Mouse (Mus musculus) embryonic facial prominence, embryonic 10.5 days (tissue): ENCODE measurements around the gene Ulk4. TPM values are rescaled to one million over a fixed set of nuclear protein-coding genes. Genes with fewer than 3 reads are reported as not detected.

ENCODE experiments used
- DNase-seq: peaks from one replicate; pipeline ENCODE4 v3.0.0-alpha.2; 2017; ENCODE audit warnings: low spot score
- H3K27ac ChIP-seq: fragments of 300-500 bp; sonication (generic); replicated peaks from 2 replicates; pipeline ENCODE4 v1.5.1; 2016; ENCODE audit warnings: mild to moderate bottlenecking
- H3K27me3 ChIP-seq: fragments of 300-500 bp; sonication (generic); replicated peaks from 2 replicates; pipeline ENCODE4 v1.6.1; 2016; ENCODE audit warnings: low read depth, mild to moderate bottlenecking; ENCODE audit not compliant: poor library complexity, severe bottlenecking
- H3K36me3 ChIP-seq: fragments of 300-500 bp; sonication (generic); replicated peaks from 2 replicates; pipeline ENCODE4 v1.6.1; 2016; ENCODE audit warnings: mild to moderate bottlenecking, moderate library complexity
- H3K4me1 ChIP-seq: fragments of 300-500 bp; sonication (generic); 2 replicates; pipeline ENCODE4 v1.6.1; 2016
- H3K4me3 ChIP-seq: fragments of 300-500 bp; sonication (generic); 2 replicates; pipeline ENCODE4 v1.5.1; 2016; ENCODE audit warnings: mild to moderate bottlenecking, moderate library complexity
- H3K9me3 ChIP-seq: fragments of 300-500 bp; sonication (generic); 2 replicates; pipeline ENCODE4 v1.6.1; 2016; ENCODE audit warnings: mild to moderate bottlenecking
- WGBS: fragments of 180-500 bp; shearing (Covaris S2); methylation state at CpG from one replicate; pipeline ENCODE4 v1.1.7; 2016; 5-methylcytosine and 5-hydroxymethylcytosine counted together
- polyA plus RNA-seq: library from polyadenylated mRNA; unstranded; fragments of >200 nt; fragmentation: Nextera tagmentation; extraction: Ambion mirVana; gene quantifications from 2 replicates; pipeline ENCODE4 v1.2.1, GENCODE M21; 2016

Ulk4 gene
- polyA plus RNA-seq, 1 experiment from 2014 or later: 140 TPM

DNA sequence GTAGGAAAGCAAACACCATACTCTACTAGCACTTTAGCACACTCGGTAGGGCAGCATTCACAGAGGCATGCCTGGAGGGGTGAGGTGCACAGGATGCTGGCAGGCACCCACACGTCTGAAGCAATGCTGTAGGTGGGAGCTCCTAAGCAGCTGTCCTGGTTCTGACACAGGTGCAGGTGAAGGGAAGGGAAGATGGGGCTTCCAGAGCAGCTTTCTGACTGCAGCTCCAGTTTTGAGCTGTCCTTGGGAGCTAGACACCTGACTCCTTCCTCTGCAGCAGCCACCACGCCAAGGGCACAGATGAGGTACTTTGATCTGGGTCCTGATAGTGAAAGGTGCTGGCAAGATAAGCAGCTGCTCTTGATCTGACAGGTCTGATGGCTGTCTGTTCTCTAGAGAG lies 315.5 kb downstream of the Ulk4 start:
- Histone ChIP-seq H3K4me1 (0 out of 2 replicates have a peak, but pooled peaks cover 4% of the 10 kb centered on the region), H3K9me3 (no peaks in the 10 kb centered on the region), H3K4me3 (no peak overlapping the region), H3K27ac (no peak overlapping the region), H3K36me3 (peaks cover 100% of the 10 kb centered on the region), H3K27me3 (no peaks in the 10 kb centered on the region)
- WGBS: 81% methylated on average over 3 of the region's 3 CpGs
- DNase-seq: no peak

GRCm38 (mm10) chr9:120960611-120961010 lies 316.4 kb downstream of the Ulk4 start:
- no peak for DNase-seq
- Histone ChIP-seq H3K27me3 (no peaks in the 10 kb centered on the region), H3K4me1 (0 out of 2 replicates have a peak, but pooled peaks cover 4% of the 10 kb centered on the region), H3K9me3 (no peaks in the 10 kb centered on the region), H3K27ac (no peak overlapping the region), H3K36me3 (peaks cover 100% of the 10 kb centered on the region), H3K4me3 (no peak overlapping the region)
- 88% methylated on average over 4 of the region's 4 CpGs for WGBS

DNA sequence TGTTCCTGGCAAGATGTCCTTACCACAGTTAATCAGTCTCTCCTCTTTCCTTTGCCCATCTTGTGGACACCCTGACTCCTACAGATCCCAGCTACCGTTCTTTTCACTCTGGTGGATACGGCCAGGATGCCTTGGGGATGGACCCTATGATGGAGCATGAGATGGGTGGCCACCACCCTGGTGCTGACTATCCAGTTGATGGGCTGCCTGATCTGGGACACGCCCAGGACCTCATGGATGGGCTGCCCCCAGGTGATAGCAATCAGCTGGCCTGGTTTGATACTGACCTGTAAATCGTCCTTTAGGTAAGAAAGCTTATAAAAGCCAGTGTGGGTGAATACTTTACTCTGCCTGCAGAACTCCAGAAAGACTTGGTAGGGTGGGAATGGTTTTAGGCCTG lies 317.8 kb downstream of the Ulk4 start:
- Histone ChIP-seq H3K9me3 (no peaks in the 10 kb centered on the region), H3K27ac (no peak overlapping the region), H3K4me1 (0 out of 2 replicates have a peak, but pooled peaks cover 4% of the 10 kb centered on the region), H3K27me3 (no peaks in the 10 kb centered on the region), H3K4me3 (no peak overlapping the region), H3K36me3 (peaks cover 100% of the 10 kb centered on the region)
- 85% methylated on average over 4 of the region's 4 CpGs for WGBS
- DNase-seq: no peak

GRCm38 (mm10) chr9:120958560-120958959 lies 318.4 kb downstream of the Ulk4 start:
- DNase-seq: no peak
- Histone ChIP-seq H3K4me3 (no peak overlapping the region), H3K4me1 (0 out of 2 replicates have a peak, but pooled peaks cover 4% of the 10 kb centered on the region), H3K27me3 (no peaks in the 10 kb centered on the region), H3K9me3 (no peaks in the 10 kb centered on the region), H3K27ac (no peak overlapping the region), H3K36me3 (peaks cover 100% of the 10 kb centered on the region)
- 94% methylated on average over 6 of the region's 6 CpGs for WGBS

DNA sequence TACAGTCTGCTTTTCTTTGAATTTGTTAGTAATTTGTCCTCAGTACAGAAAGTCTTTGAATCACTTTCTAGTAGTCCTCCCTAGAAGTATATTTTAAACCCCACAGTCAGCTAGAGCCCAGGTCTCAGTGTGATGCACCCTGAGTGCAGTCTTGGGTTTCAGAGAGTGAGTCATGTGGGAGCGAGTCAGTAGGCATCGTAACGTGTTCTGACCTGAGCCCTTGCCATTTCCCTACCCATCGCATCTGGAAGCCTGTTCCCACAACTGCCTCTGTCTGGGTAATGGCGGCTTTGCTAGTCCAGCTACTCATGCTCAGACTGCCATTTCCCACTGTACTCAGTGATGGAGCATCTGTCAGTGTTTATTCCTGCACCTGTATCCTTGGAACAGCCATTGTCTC lies 318.9 kb downstream of the Ulk4 start:
- Histone ChIP-seq H3K9me3 (no peaks in the 10 kb centered on the region), H3K27me3 (no peaks in the 10 kb centered on the region), H3K4me3 (no peak overlapping the region), H3K4me1 (0 out of 2 replicates have a peak, but pooled peaks cover 4% of the 10 kb centered on the region), H3K27ac (no peak overlapping the region), H3K36me3 (peaks cover 100% of the 10 kb centered on the region)
- WGBS: 95% methylated on average over 5 of the region's 5 CpGs
- no peak for DNase-seq

DNA sequence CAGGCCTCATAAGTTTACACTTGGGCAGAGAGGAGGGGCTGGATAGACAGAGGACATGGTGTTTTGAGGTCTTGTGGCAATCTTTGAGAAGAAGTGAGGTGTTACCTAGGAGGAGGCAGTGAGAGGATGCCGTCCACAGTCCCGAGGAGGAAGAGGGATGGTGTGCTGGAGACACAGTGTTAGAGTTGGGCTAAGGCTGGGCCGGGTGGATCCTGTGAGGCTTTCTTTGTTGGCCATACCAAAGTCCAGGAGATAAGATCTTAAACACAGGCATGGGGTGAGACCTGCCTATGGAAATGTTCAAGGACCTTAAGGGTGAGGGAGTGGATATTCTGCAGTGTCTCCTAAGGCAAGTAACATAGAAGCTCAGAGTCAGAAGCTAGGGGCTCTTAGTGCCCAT lies 325.1 kb downstream of the Ulk4 start:
- Histone ChIP-seq H3K4me1 (peaks cover 10% of the 10 kb centered on the region; the same call in 1 of the 2 replicates), H3K36me3 (peaks cover 78% of the 10 kb centered on the region), H3K4me3 (no peak overlapping the region), H3K27ac (no peak overlapping the region), H3K27me3 (no peaks in the 10 kb centered on the region), H3K9me3 (no peaks in the 10 kb centered on the region)
- DNase-seq: no peak
- 93% methylated on average over 3 of the region's 3 CpGs for WGBS

DNA sequence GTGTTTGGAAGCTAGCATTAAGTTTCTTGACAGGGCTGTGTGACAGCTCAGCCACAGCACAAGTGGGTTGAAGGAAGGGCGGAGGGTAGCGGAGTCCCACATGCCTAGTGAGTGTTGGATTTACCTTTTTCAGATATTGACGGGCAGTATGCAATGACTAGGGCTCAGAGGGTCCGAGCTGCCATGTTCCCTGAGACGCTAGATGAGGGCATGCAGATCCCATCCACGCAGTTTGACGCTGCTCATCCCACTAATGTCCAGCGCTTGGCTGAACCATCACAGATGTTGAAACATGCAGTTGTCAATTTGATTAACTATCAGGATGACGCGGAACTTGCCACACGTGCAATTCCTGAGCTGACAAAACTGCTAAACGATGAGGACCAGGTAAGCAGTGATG lies 326.2 kb downstream of the Ulk4 start:
- peaks cover 66% of the 10 kb centered on the region for H3K36me3 ChIP-seq
- DNase-seq: no peak
- H3K4me1 ChIP-seq: peaks cover 13% of the 10 kb centered on the region; the same call in 1 of the 2 replicates
- WGBS: 94% methylated on average over 12 of the region's 12 CpGs
- no peak overlapping the region for H3K27ac ChIP-seq
- no peaks in the 10 kb centered on the region for H3K27me3 ChIP-seq
- H3K4me3 ChIP-seq: no peak overlapping the region
- no peaks in the 10 kb centered on the region for H3K9me3 ChIP-seq

DNA sequence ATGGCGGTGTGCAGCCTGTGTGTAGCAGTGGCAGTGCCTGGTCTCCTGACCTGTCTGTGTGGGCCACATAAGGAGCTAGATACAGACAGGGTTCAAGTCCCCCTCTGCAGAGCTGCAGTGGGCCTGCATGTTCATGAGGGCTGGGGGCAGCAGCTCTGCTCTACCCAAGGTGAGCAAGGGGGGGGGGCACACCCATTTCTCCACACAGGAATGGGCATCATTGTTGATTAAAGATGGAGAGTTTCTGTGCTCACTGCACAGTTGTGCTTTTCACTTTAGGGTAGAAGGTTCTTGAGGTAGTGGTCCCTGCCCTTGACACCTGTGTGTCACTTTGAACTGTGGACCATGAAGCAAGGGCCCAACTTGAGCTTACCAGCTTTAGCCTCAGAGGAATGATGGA lies 328.2 kb downstream of the Ulk4 start:
- no peak for DNase-seq
- Histone ChIP-seq H3K27ac (no peak overlapping the region), H3K9me3 (no peaks in the 10 kb centered on the region), H3K36me3 (peaks cover 50% of the 10 kb centered on the region), H3K27me3 (no peaks in the 10 kb centered on the region), H3K4me1 (peaks cover 13% of the 10 kb centered on the region; the same call in 1 of the 2 replicates), H3K4me3 (no peak overlapping the region)
- WGBS: 93% methylated on average over 1 of the region's 1 CpGs

- peaks cover 50% of the 10 kb centered on the region for H3K36me3 ChIP-seq
Measured at GRCm38 (mm10) chr9:120946131-120946530, 330.9 kb downstream of the Ulk4 start.

DNA sequence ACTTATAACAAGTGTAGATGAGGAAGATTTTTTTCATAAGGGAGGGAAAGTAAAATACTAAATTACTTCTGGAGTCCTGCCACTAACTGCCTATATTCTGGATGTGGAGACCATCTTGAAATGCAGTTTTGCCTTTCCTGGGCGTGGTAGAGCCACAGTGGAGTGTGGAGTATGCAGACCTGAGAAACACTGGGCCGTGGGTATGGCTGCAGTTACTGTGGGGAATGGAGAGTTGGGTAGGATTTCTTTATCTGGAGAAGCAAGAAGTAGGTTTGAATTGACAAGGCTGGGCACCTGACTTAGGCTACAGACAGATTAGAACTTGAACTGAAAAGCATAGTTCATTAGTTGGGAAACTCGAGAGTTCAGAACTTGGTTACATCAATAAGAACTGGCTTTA lies 332.8 kb downstream of the Ulk4 start:
- Histone ChIP-seq H3K27me3 (no peaks in the 10 kb centered on the region), H3K27ac (no peak overlapping the region), H3K4me3 (no peak overlapping the region), H3K4me1 (peaks cover 45% of the 10 kb centered on the region), H3K9me3 (no peaks in the 10 kb centered on the region), H3K36me3 (peaks cover 52% of the 10 kb centered on the region)
- DNase-seq: no peak
- 84% methylated on average over 3 of the region's 3 CpGs for WGBS

More at GRCm38 (mm10) chr9:120946131-120946530, 330.9 kb downstream of the Ulk4 start:
- Histone ChIP-seq H3K9me3 (no peaks in the 10 kb centered on the region), H3K4me1 (peaks cover 27% of the 10 kb centered on the region), H3K27ac (no peak overlapping the region), H3K27me3 (no peaks in the 10 kb centered on the region), H3K4me3 (no peak overlapping the region)
- no peak for DNase-seq
- WGBS: 86% methylated on average over 8 of the region's 8 CpGs

DNA sequence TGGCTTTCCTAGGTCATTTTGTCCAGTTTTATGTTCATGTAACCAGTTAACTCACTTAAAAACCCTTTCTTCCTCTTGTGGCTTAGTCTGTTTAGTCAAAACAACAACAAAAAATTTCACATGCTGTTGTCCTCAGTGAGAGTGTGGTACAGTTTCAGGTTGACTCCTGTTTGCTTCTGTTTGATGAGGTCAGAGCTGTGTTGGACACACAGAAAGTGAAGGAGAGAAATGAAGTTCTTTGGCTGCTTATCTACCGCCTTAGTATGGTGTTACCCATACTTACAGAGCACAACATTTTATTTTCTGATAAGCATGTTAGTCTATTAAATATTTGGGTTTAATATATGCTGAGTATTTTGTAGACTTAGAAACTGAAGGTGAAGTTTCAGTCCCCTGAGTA lies 333.2 kb downstream of the Ulk4 start:
- 95% methylated on average over 1 of the region's 1 CpGs for WGBS
- H3K4me1 ChIP-seq: peaks cover 44% of the 10 kb centered on the region
- peaks cover 52% of the 10 kb centered on the region for H3K36me3 ChIP-seq

GRCm38 (mm10) chr9:120940858-120941257 lies 336.1 kb downstream of the Ulk4 start:
- Histone ChIP-seq H3K27ac (no peak overlapping the region), H3K4me3 (no peak overlapping the region), H3K4me1 (peaks cover 62% of the 10 kb centered on the region), H3K27me3 (no peaks in the 10 kb centered on the region), H3K36me3 (peaks cover 63% of the 10 kb centered on the region), H3K9me3 (no peaks in the 10 kb centered on the region)
- no peak for DNase-seq
- WGBS: 94% methylated on average over 3 of the region's 3 CpGs

More for the DNA sequence above, 333.2 kb downstream of the Ulk4 start:
- H3K4me3 ChIP-seq: no peak overlapping the region
- no peak overlapping the region for H3K27ac ChIP-seq
- no peaks in the 10 kb centered on the region for H3K27me3 ChIP-seq
- no peaks in the 10 kb centered on the region for H3K9me3 ChIP-seq
- no peak for DNase-seq

DNA sequence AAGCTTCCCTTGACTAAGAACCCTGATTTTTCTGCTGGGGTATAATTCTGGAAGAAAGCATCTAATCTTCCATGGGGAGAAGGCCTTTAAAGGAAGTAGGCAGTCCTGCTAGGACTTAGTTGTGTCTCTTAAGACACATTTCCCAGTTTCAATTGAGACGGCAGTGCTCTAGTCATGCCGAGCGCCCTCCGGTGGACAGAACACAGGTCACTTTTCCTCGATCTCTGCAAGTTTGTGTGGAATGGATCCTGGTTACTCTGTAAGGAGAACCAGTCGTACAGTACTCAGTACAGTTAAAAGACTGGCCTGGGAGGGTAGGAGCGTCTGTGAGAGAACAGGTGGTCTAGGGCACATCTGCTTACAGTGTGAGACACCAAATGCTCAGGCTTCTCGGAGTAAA lies 340.6 kb downstream of the Ulk4 start:
- H3K4me3 ChIP-seq: peak overlapping the region; percentile 93
- 39% methylated on average over 8 of the region's 8 CpGs for WGBS
- H3K4me1 ChIP-seq: peaks cover 72% of the 10 kb centered on the region
- H3K9me3 ChIP-seq: no peaks in the 10 kb centered on the region
- H3K27ac ChIP-seq: no peak overlapping the region
- H3K36me3 ChIP-seq: peaks cover 35% of the 10 kb centered on the region
- DNase-seq: peak; percentile 73
- no peaks in the 10 kb centered on the region for H3K27me3 ChIP-seq

DNA sequence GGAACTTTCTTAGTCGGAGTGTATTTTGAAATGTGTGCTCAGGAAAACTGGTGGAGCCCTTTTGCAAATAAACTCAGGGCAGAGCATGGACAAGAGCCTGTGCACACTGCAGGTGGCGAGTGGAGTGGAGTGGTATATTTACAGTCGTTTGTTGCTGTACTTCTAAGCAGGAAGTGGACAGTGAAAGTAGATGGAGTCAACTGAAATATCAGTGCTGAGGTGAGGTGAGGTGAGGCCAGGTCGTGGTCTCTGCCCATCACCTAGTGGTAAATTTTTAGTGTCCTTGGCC lies 341.4 kb downstream of the Ulk4 start:
- Histone ChIP-seq H3K27ac (peak overlapping the region; percentile 97; the same call in 1 of the 2 replicates), H3K4me1 (peaks cover 65% of the 10 kb centered on the region), H3K36me3 (peaks cover 28% of the 10 kb centered on the region), H3K9me3 (no peaks in the 10 kb centered on the region), H3K4me3 (peak overlapping the region; percentile 93), H3K27me3 (no peaks in the 10 kb centered on the region)
- no peak for DNase-seq
- 30% methylated on average over 4 of the region's 4 CpGs for WGBS
